Mouse (Mus musculus): ENCODE results near the gene Tpcn2.

- TF ChIP-seq GATA1 (IDR thresholded peaks at IDR 0.05; ENCODE audit: borderline replicate concordance, low read length), result no peak
- TF ChIP-seq FLI1 (IDR thresholded peaks at IDR 0.05; ENCODE audit: low read length), result no peak
Observed at GRCm38 (mm10) chr7:145147973-145148698, 135.7 kb downstream of the Tpcn2 start.

Measured in megakaryocyte, embryonic 14.5 days (primary cell).